Mouse (Mus musculus): ENCODE measurements at regions not wholly inside any gene's neighbourhood (a gene's known extent, or its start where the extent isn't known, plus 50 kb on each side); places are given as distances from the start of the nearest gene placed in this dataset.

GRCm38 (mm10) chr6:50936306-50936705 lies 282.1 kb upstream of the Npvf start:
- H3K4me2 ChIP-seq (ENCODE audit: low read length), result no peak overlapping the region
- TF ChIP-seq CTCF (IDR thresholded peaks at IDR 0.05; ENCODE audit: low read depth), result no peak
- no peak overlapping the region for H3K4me3 ChIP-seq (replicated peaks; ENCODE audit: low read depth, low read length)
- H3K27me3 ChIP-seq (ENCODE audit: insufficient read depth, low read length), result no peaks in the 10 kb centered on the region
- H3K27ac ChIP-seq, result peak overlapping the region; percentile 5; the same call in 1 of the 2 replicates
- no peaks in the 10 kb centered on the region for H3K9me3 ChIP-seq (replicated peaks; ENCODE audit: low read length)
- WGBS, result 84% methylated on average over 8 of the region's 8 CpGs
- ATAC-seq (replicated peaks; ENCODE audit: low FRiP score, low read depth) (no peak), DNase-seq (ENCODE audit: low spot score) (no peak)
- no peak overlapping the region for H3K9ac ChIP-seq (ENCODE audit: low read depth, low read length)
- no peaks in the 10 kb centered on the region for H3K4me1 ChIP-seq (replicated peaks; ENCODE audit: insufficient read depth, low read length)
- no peaks in the 10 kb centered on the region for H3K36me3 ChIP-seq (ENCODE audit: insufficient read depth, low read length)

GRCm38 (mm10) chr6:50937094-50937493 lies 282.9 kb upstream of the Npvf start:
- Histone ChIP-seq H3K27ac (no peak overlapping the region), H3K4me1 (replicated peaks; ENCODE audit: insufficient read depth, low read length) (no peaks in the 10 kb centered on the region), H3K9me3 (replicated peaks; ENCODE audit: low read length) (no peaks in the 10 kb centered on the region), H3K36me3 (ENCODE audit: insufficient read depth, low read length) (no peaks in the 10 kb centered on the region), H3K27me3 (ENCODE audit: insufficient read depth, low read length) (no peaks in the 10 kb centered on the region), H3K4me3 (replicated peaks; ENCODE audit: low read depth, low read length) (no peak overlapping the region), H3K9ac (ENCODE audit: low read depth, low read length) (no peak overlapping the region), H3K4me2 (ENCODE audit: low read length) (no peak overlapping the region)
- ATAC-seq (replicated peaks; ENCODE audit: low FRiP score, low read depth), result no peak
- TF ChIP-seq CTCF (IDR thresholded peaks at IDR 0.05; ENCODE audit: low read depth), result peak; percentile 100
- DNase-seq (ENCODE audit: low spot score), result peak; percentile 89
- 14% methylated on average over 9 of the region's 9 CpGs for WGBS

- no peaks in the 10 kb centered on the region for H3K9me3 ChIP-seq (replicated peaks; ENCODE audit: low read length)
- H3K36me3 ChIP-seq (ENCODE audit: insufficient read depth, low read length), result no peaks in the 10 kb centered on the region
- H3K4me2 ChIP-seq (ENCODE audit: low read length), result no peak overlapping the region
- TF ChIP-seq CTCF (IDR thresholded peaks at IDR 0.05; ENCODE audit: low read depth), result peak; percentile 92
- H3K27ac ChIP-seq, result no peak overlapping the region
- ATAC-seq (replicated peaks; ENCODE audit: low FRiP score, low read depth), result no peak
- H3K27me3 ChIP-seq (ENCODE audit: insufficient read depth, low read length), result no peaks in the 10 kb centered on the region
- H3K4me3 ChIP-seq (replicated peaks; ENCODE audit: low read depth, low read length), result no peak overlapping the region
- DNase-seq (ENCODE audit: low spot score), result peak; percentile 78
- H3K4me1 ChIP-seq (replicated peaks; ENCODE audit: insufficient read depth, low read length), result no peaks in the 10 kb centered on the region
- H3K9ac ChIP-seq (ENCODE audit: low read depth, low read length), result no peak overlapping the region
- 19% methylated on average over 7 of the region's 7 CpGs for WGBS
These were observed 284.6 kb upstream of the Npvf start for GRCm38 (mm10) chr6:50938879-50939278.

DNA sequence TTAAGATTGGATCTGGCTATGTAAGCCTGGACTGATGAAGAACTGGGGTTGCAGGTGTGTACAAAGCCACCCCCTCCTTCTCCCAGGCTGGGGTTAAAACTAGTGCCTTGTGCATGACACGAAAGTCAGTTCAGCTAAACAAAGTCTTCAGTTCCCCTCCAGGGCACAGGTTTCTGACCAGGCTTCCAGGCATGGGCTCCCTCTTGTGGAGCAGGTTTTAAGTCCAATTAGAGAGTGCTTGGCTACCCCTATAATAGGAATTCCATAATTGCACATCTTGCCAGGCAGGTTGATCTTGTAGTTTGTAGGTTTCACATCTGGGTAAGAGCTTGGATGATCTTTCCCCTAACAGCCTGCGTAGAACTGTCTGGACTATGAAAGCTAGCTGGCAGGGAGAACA lies 285.2 kb upstream of the Npvf start:
- DNase-seq (ENCODE audit: low spot score), result peak; percentile 79
- 48% methylated on average over 2 of the region's 2 CpGs for WGBS
- no peak overlapping the region for H3K4me2 ChIP-seq (ENCODE audit: low read length)
- ATAC-seq (replicated peaks; ENCODE audit: low FRiP score, low read depth), result no peak
- no peak overlapping the region for H3K4me3 ChIP-seq (replicated peaks; ENCODE audit: low read depth, low read length)
- H3K9ac ChIP-seq (ENCODE audit: low read depth, low read length), result no peak overlapping the region
- no peaks in the 10 kb centered on the region for H3K27me3 ChIP-seq (ENCODE audit: insufficient read depth, low read length)
- no peaks in the 10 kb centered on the region for H3K36me3 ChIP-seq (ENCODE audit: insufficient read depth, low read length)
- H3K4me1 ChIP-seq (replicated peaks; ENCODE audit: insufficient read depth, low read length), result no peaks in the 10 kb centered on the region
- TF ChIP-seq CTCF (IDR thresholded peaks at IDR 0.05; ENCODE audit: low read depth), result peak; percentile 71
- no peaks in the 10 kb centered on the region for H3K9me3 ChIP-seq (replicated peaks; ENCODE audit: low read length)
- H3K27ac ChIP-seq, result no peak overlapping the region

DNA sequence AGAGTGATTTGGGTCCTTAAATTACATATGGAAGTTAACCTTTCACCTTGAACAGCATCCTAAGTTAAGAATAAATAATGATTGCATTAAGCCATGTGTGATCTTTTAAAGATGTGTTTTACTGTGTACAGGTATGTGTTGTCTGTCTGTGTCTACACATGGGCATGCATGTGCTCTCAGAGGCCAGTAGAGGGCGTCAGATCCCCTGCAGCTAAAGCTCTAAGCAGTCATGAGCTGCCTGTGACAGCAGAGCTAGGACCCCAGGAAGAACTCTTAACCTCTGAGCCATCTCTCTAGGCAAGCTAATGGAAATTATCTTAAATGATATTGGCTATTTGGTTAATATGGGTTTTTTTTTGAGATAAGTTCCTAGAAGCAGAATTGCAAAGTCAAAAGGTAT lies 285.9 kb upstream of the Npvf start:
- Histone ChIP-seq H3K4me2 (ENCODE audit: low read length) (no peak overlapping the region), H3K9ac (ENCODE audit: low read depth, low read length) (no peak overlapping the region), H3K9me3 (replicated peaks; ENCODE audit: low read length) (no peaks in the 10 kb centered on the region), H3K27ac (no peak overlapping the region), H3K27me3 (ENCODE audit: insufficient read depth, low read length) (no peaks in the 10 kb centered on the region), H3K36me3 (ENCODE audit: insufficient read depth, low read length) (no peaks in the 10 kb centered on the region), H3K4me3 (replicated peaks; ENCODE audit: low read depth, low read length) (no peak overlapping the region), H3K4me1 (replicated peaks; ENCODE audit: insufficient read depth, low read length) (no peaks in the 10 kb centered on the region)
- WGBS, result 32% methylated on average over 1 of the region's 1 CpGs
- DNase-seq (ENCODE audit: low spot score) (no peak), ATAC-seq (replicated peaks; ENCODE audit: low FRiP score, low read depth) (no peak)
- peak; percentile 60 for TF ChIP-seq CTCF (IDR thresholded peaks at IDR 0.05; ENCODE audit: low read depth)

DNA sequence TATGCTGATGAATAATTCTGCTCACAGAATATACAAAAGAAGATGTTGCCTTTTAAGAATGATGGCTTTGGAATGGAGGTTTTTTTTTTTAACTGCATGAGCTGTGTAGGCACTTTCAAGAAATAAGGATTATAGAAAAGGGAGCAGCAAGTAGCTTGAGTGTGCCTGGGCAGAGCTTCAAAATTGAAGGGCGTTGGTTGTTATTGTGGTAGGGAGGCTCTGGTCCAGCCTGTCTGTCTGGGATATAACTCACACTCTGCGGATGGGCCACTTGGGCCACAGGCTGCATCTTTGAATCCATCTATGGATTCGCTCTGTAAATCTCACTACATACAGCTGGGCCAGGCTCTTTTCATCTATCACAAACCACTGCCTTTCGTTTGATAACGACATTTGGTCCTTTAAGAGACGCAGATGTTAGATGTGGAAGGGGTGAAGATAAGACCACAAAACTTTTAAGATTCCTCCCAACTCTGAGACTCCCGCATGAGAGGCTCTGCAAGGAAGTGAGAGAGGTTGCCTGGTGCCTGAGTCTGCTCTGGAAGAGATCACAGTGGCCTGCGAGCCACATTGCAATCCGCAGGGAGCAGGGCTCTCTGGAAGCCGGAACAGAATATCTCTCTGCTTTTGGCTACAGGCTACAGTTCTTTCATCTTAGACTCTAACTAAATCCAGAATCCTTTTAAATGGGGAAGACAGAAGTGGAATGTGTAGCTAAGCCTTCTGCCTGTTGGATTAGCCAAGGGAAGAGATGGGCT lies 286.6 kb upstream of the Npvf start:
- no peaks in the 10 kb centered on the region for H3K4me1 ChIP-seq (replicated peaks; ENCODE audit: insufficient read depth, low read length)
- no peak for DNase-seq (ENCODE audit: low spot score)
- no peak for ATAC-seq (replicated peaks; ENCODE audit: low FRiP score, low read depth)
- no peak overlapping the region for H3K27ac ChIP-seq
- no peaks in the 10 kb centered on the region for H3K36me3 ChIP-seq (ENCODE audit: insufficient read depth, low read length)
- H3K27me3 ChIP-seq (ENCODE audit: insufficient read depth, low read length), result no peaks in the 10 kb centered on the region
- WGBS, result 80% methylated on average over 10 of the region's 10 CpGs
- H3K4me3 ChIP-seq (replicated peaks; ENCODE audit: low read depth, low read length), result no peak overlapping the region
- TF ChIP-seq CTCF (IDR thresholded peaks at IDR 0.05; ENCODE audit: low read depth), result no peak
- H3K9me3 ChIP-seq (replicated peaks; ENCODE audit: low read length), result no peaks in the 10 kb centered on the region
- no peak overlapping the region for H3K9ac ChIP-seq (ENCODE audit: low read depth, low read length)
- no peak overlapping the region for H3K4me2 ChIP-seq (ENCODE audit: low read length)

DNA sequence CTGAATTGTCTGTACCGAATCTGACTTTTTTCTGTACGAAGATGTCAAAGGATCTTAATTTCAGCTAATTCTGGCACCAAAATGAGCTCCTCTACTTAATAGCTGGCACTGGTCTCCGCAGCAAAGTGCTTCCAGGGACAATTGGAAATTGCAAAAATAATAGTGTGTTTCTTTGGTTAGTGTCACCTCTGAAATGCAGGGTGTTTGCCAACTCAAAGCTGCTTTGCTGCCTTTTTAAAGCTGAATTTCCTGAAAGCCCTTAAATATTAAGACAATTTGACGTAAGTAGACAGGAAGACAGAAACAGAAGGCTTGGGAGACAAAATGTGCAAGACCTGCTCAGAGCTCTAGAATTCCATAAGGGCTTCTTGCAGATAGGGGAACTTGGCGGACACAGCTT lies 288.5 kb upstream of the Npvf start:
- Histone ChIP-seq H3K27ac (no peak overlapping the region), H3K9ac (ENCODE audit: low read depth, low read length) (no peak overlapping the region), H3K36me3 (ENCODE audit: insufficient read depth, low read length) (no peaks in the 10 kb centered on the region), H3K4me2 (ENCODE audit: low read length) (no peak overlapping the region), H3K27me3 (ENCODE audit: insufficient read depth, low read length) (no peaks in the 10 kb centered on the region), H3K4me3 (replicated peaks; ENCODE audit: low read depth, low read length) (no peak overlapping the region), H3K4me1 (replicated peaks; ENCODE audit: insufficient read depth, low read length) (no peaks in the 10 kb centered on the region), H3K9me3 (replicated peaks; ENCODE audit: low read length) (no peaks in the 10 kb centered on the region)
- DNase-seq (ENCODE audit: low spot score) (no peak), ATAC-seq (replicated peaks; ENCODE audit: low FRiP score, low read depth) (no peak)
- TF ChIP-seq CTCF (IDR thresholded peaks at IDR 0.05; ENCODE audit: low read depth), result no peak
- 83% methylated on average over 5 of the region's 5 CpGs for WGBS
